Mouse (Mus musculus): Measurements from ENCODE around the gene Pcdh15.
A peak's percentile ranks its signal among the peaks of the same experiment; 100 is the strongest.

Gene Pcdh15

GRCm38 (mm10) chr10:74304120-74304519 is 1205.0 kb downstream of the Pcdh15 start:
- no peak for DNase-seq (ENCODE audit: low read depth, low spot score)

- no peak for DNase-seq (ENCODE audit: low read depth, low spot score)
Observed at GRCm38 (mm10) chr10:74305439-74306158, 1206.5 kb downstream of the Pcdh15 start.

- no peak for DNase-seq (ENCODE audit: low read depth, low spot score)
Observed at GRCm38 (mm10) chr10:74307035-74307434, 1207.9 kb downstream of the Pcdh15 start.

- no peak for DNase-seq (ENCODE audit: low read depth, low spot score)
Observed at GRCm38 (mm10) chr10:74316091-74316490, 1216.9 kb downstream of the Pcdh15 start.

- no peak for DNase-seq (ENCODE audit: low read depth, low spot score)
Observed at GRCm38 (mm10) chr10:74335412-74335811, 1236.3 kb downstream of the Pcdh15 start.

GRCm38 (mm10) chr10:74339247-74340160 is 1240.4 kb downstream of the Pcdh15 start:
- no peak for DNase-seq (ENCODE audit: low read depth, low spot score)

GRCm38 (mm10) chr10:74359526-74359925 is 1260.4 kb downstream of the Pcdh15 start:
- no peak for DNase-seq (ENCODE audit: low read depth, low spot score)

GRCm38 (mm10) chr10:74378697-74379096 is 1279.6 kb downstream of the Pcdh15 start:
- DNase-seq (ENCODE audit: low read depth, low spot score): no peak

- DNase-seq (ENCODE audit: low read depth, low spot score): no peak
Observed at GRCm38 (mm10) chr10:74379276-74380134, 1280.4 kb downstream of the Pcdh15 start.

- no peak for DNase-seq (ENCODE audit: low read depth, low spot score)
Observed at GRCm38 (mm10) chr10:74387538-74388499, 1288.7 kb downstream of the Pcdh15 start.

GRCm38 (mm10) chr10:74403111-74403510 is 1304.0 kb downstream of the Pcdh15 start:
- DNase-seq (ENCODE audit: low read depth, low spot score): peak; percentile 85

GRCm38 (mm10) chr10:74414021-74414420 is 1314.9 kb downstream of the Pcdh15 start:
- no peak for DNase-seq (ENCODE audit: low read depth, low spot score)

GRCm38 (mm10) chr10:74414945-74415344 is 1315.8 kb downstream of the Pcdh15 start:
- DNase-seq (ENCODE audit: low read depth, low spot score): peak; percentile 35

- DNase-seq (ENCODE audit: low read depth, low spot score): no peak
Observed at GRCm38 (mm10) chr10:74415359-74415758, 1316.2 kb downstream of the Pcdh15 start.

- DNase-seq (ENCODE audit: low read depth, low spot score): no peak
Observed at GRCm38 (mm10) chr10:74415949-74416348, 1316.8 kb downstream of the Pcdh15 start.

GRCm38 (mm10) chr10:74450069-74450468 is 1350.9 kb downstream of the Pcdh15 start:
- DNase-seq (ENCODE audit: low read depth, low spot score): no peak

GRCm38 (mm10) chr10:74463972-74464371 is 1364.8 kb downstream of the Pcdh15 start:
- DNase-seq (ENCODE audit: low read depth, low spot score): peak; percentile 38

GRCm38 (mm10) chr10:74480779-74481178 is 1381.6 kb downstream of the Pcdh15 start:
- DNase-seq (ENCODE audit: low read depth, low spot score): peak; percentile 34

- DNase-seq (ENCODE audit: low read depth, low spot score): no peak
Observed at GRCm38 (mm10) chr10:74512315-74512714, 1413.2 kb downstream of the Pcdh15 start.

GRCm38 (mm10) chr10:74513743-74514142 is 1414.6 kb downstream of the Pcdh15 start:
- no peak for DNase-seq (ENCODE audit: low read depth, low spot score)

Data from telencephalon, adult 2 months (tissue).